ENCODE assay signal across 20 mouse cellular contexts in genomic region chr16:85010651-85011050, GRCm38 (mm10).
DNase-seq lines count a peak whose midpoint lies in the region; ATAC-seq and TF ChIP-seq lines count a peak whose summit lies in the region.
"Had no signal": no experiment of that assay in that cellular context is flagged by ENCODE, and none has a peak within 500 bp of the region (broad histone marks: within the 10 kb centered on the region; RNA-seq: fewer than 3 reads in every experiment).

No protein-coding gene starts in this region.

- no peak overlapping the region for H3K4me2 ChIP-seq in forebrain, postnatal 0 days (ENCODE audit: low read depth)
- H3K4me2 ChIP-seq: heart, embryonic 13.5 days; liver, embryonic 11.5 days; neural tube, embryonic 13.5 days had no signal

- no peaks in the 10 kb centered on the region for H3K27me3 ChIP-seq in cerebellum, adult 2 months (ENCODE audit: control insufficient read depth, insufficient read depth, low read length)
- no peaks in the 10 kb centered on the region for H3K27me3 ChIP-seq in forebrain, postnatal 0 days (ENCODE audit: insufficient read depth, low read length)
- H3K27me3 ChIP-seq: heart, embryonic 13.5 days; neural tube, embryonic 13.5 days had no signal

- ATAC-seq in forebrain, postnatal 0 days = peak; percentile 69
- ATAC-seq: hindbrain, postnatal 0 days had no signal

- no peak for TF ChIP-seq POLR2A in cerebellum, adult 2 months (IDR thresholded peaks at IDR 0.05; ENCODE audit: borderline replicate concordance, insufficient read depth, low read length)

- WGBS in cerebellum, adult 2 months = 5% methylated on average over 2 of the region's 2 CpGs
- 68% methylated on average over 2 of the region's 2 CpGs for WGBS in forebrain, postnatal 0 days

- DNase-seq in layer of hippocampus, adult 2 months (ENCODE audit: low spot score in 2 of 2) = no peak
- DNase-seq in layer of hippocampus, adult 11-12 months (ENCODE audit: low spot score) = no peak
- peak; percentile 64 to 85 for DNase-seq in cerebellum, adult 2 months
- peak; percentile 51 to 63 for DNase-seq in cerebellum, postnatal 36 days
- peak; percentile 42 for DNase-seq in forebrain, postnatal 0 days
- no peak for DNase-seq in spleen, postnatal 14 days (ENCODE audit: low spot score in 2 of 2)
- no peak for DNase-seq in adrenal gland, adult 2 months
- DNase-seq: adrenal gland, adult 8-10 months; heart, postnatal 36 days; kidney, adult 2 months; kidney, postnatal 36 days; lung, adult 2 months; lung, postnatal 4 days; thymus, postnatal 4 days had no signal

- H3K4me1 ChIP-seq in cerebellum, adult 2 months (ENCODE audit: control insufficient read depth, insufficient read depth, low read length) = peaks cover 20% of the 10 kb centered on the region; the same call in 1 of the 2 replicates
- no peaks in the 10 kb centered on the region for H3K4me1 ChIP-seq in forebrain, postnatal 0 days (ENCODE audit: insufficient read depth)
- H3K4me1 ChIP-seq: limb, embryonic 10.5 days; neural tube, embryonic 13.5 days had no signal

- H3K27ac ChIP-seq in layer of hippocampus, adult 2 months = 0 out of 2 replicates have a peak overlapping the region, but pooled peaks have one; percentile 32
- H3K27ac ChIP-seq in cerebellum, adult 2 months (ENCODE audit: insufficient read depth, low read length) = no peak overlapping the region
- no peak overlapping the region for H3K27ac ChIP-seq in forebrain, postnatal 0 days (ENCODE audit: low read depth, low read length)
- H3K27ac ChIP-seq: heart, embryonic 13.5 days; hindbrain, postnatal 0 days; limb, embryonic 10.5 days; midbrain, embryonic 10.5 days; neural tube, embryonic 13.5 days had no signal

- no peak overlapping the region for H3K4me3 ChIP-seq in layer of hippocampus, adult 2 months
- H3K4me3 ChIP-seq in cerebellum, adult 2 months (replicated peaks; ENCODE audit: insufficient read depth, low read depth, low read length) = no peak overlapping the region
- no peak overlapping the region for H3K4me3 ChIP-seq in forebrain, postnatal 0 days (ENCODE audit: low read depth, low read length)
- H3K4me3 ChIP-seq: heart, embryonic 13.5 days; limb, embryonic 10.5 days; midbrain, embryonic 10.5 days; neural tube, embryonic 13.5 days had no signal

- TF ChIP-seq CTCF in layer of hippocampus, adult 2 months (conservative IDR thresholded peaks at IDR 0.05) = no peak
- TF ChIP-seq CTCF in cerebellum, adult 2 months (IDR thresholded peaks at IDR 0.05; ENCODE audit: borderline replicate concordance, insufficient read depth, low read depth, low read length) = no peak
- TF ChIP-seq CTCF in forebrain, postnatal 0 days (IDR thresholded peaks at IDR 0.05; ENCODE audit: low read depth) = no peak

- H3K9ac ChIP-seq in forebrain, postnatal 0 days = no peak overlapping the region
- H3K9ac ChIP-seq: heart, embryonic 13.5 days; neural tube, embryonic 13.5 days had no signal

- peaks cover 47% of the 10 kb centered on the region for H3K36me3 ChIP-seq in forebrain, postnatal 0 days (ENCODE audit: insufficient read depth)

- no peaks in the 10 kb centered on the region for H3K9me3 ChIP-seq in forebrain, postnatal 0 days (ENCODE audit: low read length)
- H3K9me3 ChIP-seq: heart, embryonic 13.5 days; limb, embryonic 10.5 days; midbrain, embryonic 10.5 days; neural tube, embryonic 13.5 days had no signal

Comparison
In these comparisons a context has a peak if more than half of its experiments do, and no peak if none do; other contexts are left out.
1. DNase-seq: peak in cerebellum, adult 2 months (2 of 2), cerebellum, postnatal 36 days (2 of 2) and forebrain, postnatal 0 days (single experiment); none in layer of hippocampus, adult 2 months (0 of 2), layer of hippocampus, adult 11-12 months (single experiment), spleen, postnatal 14 days (0 of 2) and adrenal gland, adult 2 months (single experiment).